Mouse (Mus musculus): ENCODE measurements at regions not wholly inside any gene's neighbourhood (a gene's known extent, or its start where the extent isn't known, plus 50 kb on each side); places are given as distances from the start of the nearest gene placed in this dataset.

DNA sequence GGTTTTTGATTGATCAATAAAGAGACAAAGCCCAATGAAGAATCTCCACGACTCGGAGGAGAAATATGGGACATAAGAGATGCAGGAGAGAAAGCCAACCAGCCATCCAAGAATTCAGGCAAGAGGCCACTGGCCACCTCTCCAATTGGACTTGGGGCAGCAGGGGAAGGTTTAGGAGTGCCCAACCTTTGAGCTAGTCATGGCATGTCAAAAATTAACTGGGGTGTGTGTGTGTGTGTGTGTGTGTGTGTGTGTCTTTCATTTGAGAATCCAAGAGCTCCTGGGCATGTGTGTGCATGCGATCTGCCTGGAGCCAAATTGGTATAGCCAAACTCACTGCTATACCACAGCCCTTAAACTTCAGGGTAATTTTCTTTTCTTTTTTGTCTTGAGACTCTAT lies 51.6 kb upstream of the Cecr2 start:
- WGBS = 79% methylated on average over 3 of the region's 3 CpGs
- Histone ChIP-seq H3K4me3 (ENCODE audit: control insufficient read depth in 1 of 2, insufficient read depth in 1 of 2, low read depth in 1 of 2, low read length in 2 of 2) (no peak overlapping the region), H3K9ac (ENCODE audit: low read length) (no peak overlapping the region), H3K27me3 (ENCODE audit: control insufficient read depth, insufficient read depth, low read length) (no peaks in the 10 kb centered on the region), H3K36me3 (ENCODE audit: control insufficient read depth, insufficient read depth, low read length) (no peaks in the 10 kb centered on the region), H3K27ac (replicated peaks in 1 of 2; ENCODE audit: control insufficient read depth in 1 of 2, insufficient read depth in 1 of 2, low read depth in 2 of 2, low read length in 2 of 2) (no peak overlapping the region), H3K4me2 (ENCODE audit: low read length) (no peak overlapping the region), H3K4me1 (ENCODE audit: control insufficient read depth in 2 of 2, insufficient read depth in 2 of 2, low read length in 2 of 2) (peaks cover 0 to 2% of the 10 kb centered on the region in 2 experiments; a peak in 1 of 4 replicates), H3K9me3 (ENCODE audit: control insufficient read depth, low read length) (no peaks in the 10 kb centered on the region)
- no peak for ATAC-seq (ENCODE audit: insufficient number of reproducible peaks, insufficient read depth, low FRiP score, low read depth)

DNA sequence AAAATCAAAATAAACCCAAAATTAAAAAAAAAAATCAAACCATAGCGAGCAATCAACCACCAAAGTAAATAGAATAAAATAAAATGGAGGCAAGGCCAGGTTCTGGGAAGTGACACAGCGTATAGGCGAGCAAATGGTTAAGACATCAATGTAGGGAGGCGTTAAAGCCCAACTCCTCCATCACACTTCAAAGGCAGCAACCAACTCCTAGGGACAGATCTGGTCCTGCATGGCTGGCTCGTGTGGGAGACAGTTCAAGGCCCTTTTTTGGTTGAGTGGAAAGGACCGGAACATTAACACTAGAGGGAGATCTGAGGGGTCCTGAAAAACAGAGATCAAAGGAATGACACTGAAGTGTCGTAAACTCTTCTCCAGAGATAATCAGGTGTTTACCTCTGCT lies 53.8 kb upstream of the Cecr2 start:
- Histone ChIP-seq H3K9ac (ENCODE audit: low read length) (no peak overlapping the region), H3K36me3 (ENCODE audit: control insufficient read depth, insufficient read depth, low read length) (no peaks in the 10 kb centered on the region), H3K4me2 (ENCODE audit: low read length) (no peak overlapping the region), H3K9me3 (ENCODE audit: control insufficient read depth, low read length) (no peaks in the 10 kb centered on the region), H3K4me3 (ENCODE audit: control insufficient read depth in 1 of 2, insufficient read depth in 1 of 2, low read depth in 1 of 2, low read length in 2 of 2) (no peak overlapping the region), H3K4me1 (ENCODE audit: control insufficient read depth in 2 of 2, insufficient read depth in 2 of 2, low read length in 2 of 2) (peaks cover 0 to 2% of the 10 kb centered on the region in 2 experiments; a peak in 1 of 4 replicates), H3K27ac (replicated peaks in 1 of 2; ENCODE audit: control insufficient read depth in 1 of 2, insufficient read depth in 1 of 2, low read depth in 2 of 2, low read length in 2 of 2) (no peak overlapping the region), H3K27me3 (ENCODE audit: control insufficient read depth, insufficient read depth, low read length) (no peaks in the 10 kb centered on the region)
- no peak for ATAC-seq (ENCODE audit: insufficient number of reproducible peaks, insufficient read depth, low FRiP score, low read depth)
- 68% methylated on average over 7 of the region's 7 CpGs for WGBS

GRCm38 (mm10) chr6:120609858-120610257 lies 56.3 kb upstream of the Cecr2 start:
- Histone ChIP-seq H3K9me3 (ENCODE audit: control insufficient read depth, low read length) (no peaks in the 10 kb centered on the region), H3K36me3 (ENCODE audit: control insufficient read depth, insufficient read depth, low read length) (no peaks in the 10 kb centered on the region), H3K27me3 (ENCODE audit: control insufficient read depth, insufficient read depth, low read length) (no peaks in the 10 kb centered on the region), H3K4me1 (ENCODE audit: control insufficient read depth in 2 of 2, insufficient read depth in 2 of 2, low read length in 2 of 2) (no peaks in the 10 kb centered on the region), H3K4me2 (ENCODE audit: low read length) (no peak overlapping the region), H3K27ac (replicated peaks in 1 of 2; ENCODE audit: control insufficient read depth in 1 of 2, insufficient read depth in 1 of 2, low read depth in 2 of 2, low read length in 2 of 2) (no peak overlapping the region), H3K9ac (ENCODE audit: low read length) (no peak overlapping the region), H3K4me3 (ENCODE audit: control insufficient read depth in 1 of 2, insufficient read depth in 1 of 2, low read depth in 1 of 2, low read length in 2 of 2) (no peak overlapping the region)
- no peak for ATAC-seq (ENCODE audit: insufficient number of reproducible peaks, insufficient read depth, low FRiP score, low read depth)
- 78% methylated on average over 4 of the region's 4 CpGs for WGBS

- Histone ChIP-seq H3K27ac (replicated peaks in 1 of 2; ENCODE audit: control insufficient read depth in 1 of 2, insufficient read depth in 1 of 2, low read depth in 2 of 2, low read length in 2 of 2) (no peak overlapping the region), H3K4me1 (ENCODE audit: control insufficient read depth in 2 of 2, insufficient read depth in 2 of 2, low read length in 2 of 2) (peaks cover 2 to 3% of the 10 kb centered on the region in 2 experiments; a peak in 2 of 4 replicates), H3K9me3 (ENCODE audit: control insufficient read depth, low read length) (no peaks in the 10 kb centered on the region), H3K36me3 (ENCODE audit: control insufficient read depth, insufficient read depth, low read length) (no peaks in the 10 kb centered on the region), H3K27me3 (ENCODE audit: control insufficient read depth, insufficient read depth, low read length) (no peaks in the 10 kb centered on the region), H3K9ac (ENCODE audit: low read length) (no peak overlapping the region), H3K4me2 (ENCODE audit: low read length) (no peak overlapping the region), H3K4me3 (ENCODE audit: control insufficient read depth in 1 of 2, insufficient read depth in 1 of 2, low read depth in 1 of 2, low read length in 2 of 2) (no peak overlapping the region)
- 87% methylated on average over 2 of the region's 2 CpGs for WGBS
- no peak for ATAC-seq (ENCODE audit: insufficient number of reproducible peaks, insufficient read depth, low FRiP score, low read depth)
Measured at GRCm38 (mm10) chr6:120605471-120605870, 60.7 kb upstream of the Cecr2 start.

DNA sequence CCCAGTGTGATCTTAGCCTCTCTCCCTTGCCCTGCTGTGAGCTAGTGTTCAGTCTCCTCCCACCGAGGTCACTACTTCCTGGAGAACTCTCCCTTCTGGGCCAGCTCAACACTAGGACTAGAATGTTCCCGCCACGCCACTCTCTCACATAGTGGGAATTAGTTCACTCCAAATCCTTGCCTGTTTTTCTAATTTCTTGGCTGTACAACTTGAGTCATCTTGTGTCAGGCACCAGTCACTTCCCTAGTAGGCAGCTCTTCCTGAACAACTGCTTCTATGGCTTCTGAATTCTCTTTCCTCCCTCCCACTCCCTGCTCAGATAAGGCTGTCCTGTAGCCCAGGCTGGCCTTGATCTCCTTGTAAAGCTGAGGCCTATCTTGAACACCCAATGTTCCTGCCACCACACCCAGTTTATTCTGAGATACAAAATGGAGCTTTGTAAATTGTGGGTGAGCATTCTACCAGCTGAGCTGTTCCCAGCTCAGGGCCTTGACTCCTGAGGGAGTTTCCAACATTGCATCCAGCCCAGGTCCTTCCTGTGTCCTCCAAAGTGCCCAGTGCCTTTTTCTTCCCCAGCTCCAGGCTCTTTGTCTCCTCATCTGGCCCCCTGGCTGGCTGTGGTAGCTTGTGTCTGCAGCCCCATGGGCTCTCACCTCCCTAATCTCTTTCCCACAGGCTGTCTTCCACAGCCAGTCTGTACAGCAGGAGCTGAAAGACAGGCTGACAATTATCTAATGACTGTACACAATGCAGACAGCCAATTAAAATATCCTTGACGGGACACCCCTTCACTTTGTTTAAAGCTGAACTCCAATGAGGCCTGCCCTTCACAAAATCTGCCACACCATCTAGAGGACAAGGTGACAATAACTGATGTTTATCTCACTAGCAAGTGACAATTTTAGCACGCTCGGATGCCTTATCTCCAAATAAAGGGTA lies 61.9 kb upstream of the Cecr2 start:
- Histone ChIP-seq H3K9me3 (ENCODE audit: control insufficient read depth, low read length) (no peaks in the 10 kb centered on the region), H3K36me3 (ENCODE audit: control insufficient read depth, insufficient read depth, low read length) (no peaks in the 10 kb centered on the region), H3K4me1 (ENCODE audit: control insufficient read depth in 2 of 2, insufficient read depth in 2 of 2, low read length in 2 of 2) (peaks cover 2 to 3% of the 10 kb centered on the region in 2 experiments; a peak in 2 of 4 replicates), H3K4me2 (ENCODE audit: low read length) (no peak overlapping the region), H3K4me3 (ENCODE audit: control insufficient read depth in 1 of 2, insufficient read depth in 1 of 2, low read depth in 1 of 2, low read length in 2 of 2) (no peak overlapping the region), H3K27me3 (ENCODE audit: control insufficient read depth, insufficient read depth, low read length) (no peaks in the 10 kb centered on the region), H3K9ac (ENCODE audit: low read length) (no peak overlapping the region), H3K27ac (replicated peaks in 1 of 2; ENCODE audit: control insufficient read depth in 1 of 2, insufficient read depth in 1 of 2, low read depth in 2 of 2, low read length in 2 of 2) (peak overlapping the region in 1 of 2 experiments; percentile 14; a peak in 2 of 4 replicates)
- no peak for ATAC-seq (ENCODE audit: insufficient number of reproducible peaks, insufficient read depth, low FRiP score, low read depth)
- WGBS = 42% methylated on average over 6 of the region's 6 CpGs

- Histone ChIP-seq H3K27me3 (ENCODE audit: control insufficient read depth, insufficient read depth, low read length) (no peaks in the 10 kb centered on the region), H3K4me3 (ENCODE audit: control insufficient read depth in 1 of 2, insufficient read depth in 1 of 2, low read depth in 1 of 2, low read length in 2 of 2) (no peak overlapping the region), H3K9ac (ENCODE audit: low read length) (no peak overlapping the region), H3K36me3 (ENCODE audit: control insufficient read depth, insufficient read depth, low read length) (no peaks in the 10 kb centered on the region), H3K4me2 (ENCODE audit: low read length) (no peak overlapping the region), H3K27ac (replicated peaks in 1 of 2; ENCODE audit: control insufficient read depth in 1 of 2, insufficient read depth in 1 of 2, low read depth in 2 of 2, low read length in 2 of 2) (no peak overlapping the region), H3K4me1 (ENCODE audit: control insufficient read depth in 2 of 2, insufficient read depth in 2 of 2, low read length in 2 of 2) (peaks cover 2 to 3% of the 10 kb centered on the region in 2 experiments; a peak in 2 of 4 replicates), H3K9me3 (ENCODE audit: control insufficient read depth, low read length) (no peaks in the 10 kb centered on the region)
- no peak for ATAC-seq (ENCODE audit: insufficient number of reproducible peaks, insufficient read depth, low FRiP score, low read depth)
- 51% methylated on average over 2 of the region's 2 CpGs for WGBS
Measured at GRCm38 (mm10) chr6:120603454-120603853, 62.7 kb upstream of the Cecr2 start.

GRCm38 (mm10) chr6:120600376-120600775 lies 65.8 kb upstream of the Cecr2 start:
- ATAC-seq (ENCODE audit: insufficient number of reproducible peaks, insufficient read depth, low FRiP score, low read depth) = no peak
- Histone ChIP-seq H3K9ac (ENCODE audit: low read length) (no peak overlapping the region), H3K27me3 (ENCODE audit: control insufficient read depth, insufficient read depth, low read length) (no peaks in the 10 kb centered on the region; the same call in 1 of the 2 replicates), H3K9me3 (ENCODE audit: control insufficient read depth, low read length) (no peaks in the 10 kb centered on the region), H3K4me1 (ENCODE audit: control insufficient read depth in 2 of 2, insufficient read depth in 2 of 2, low read length in 2 of 2) (peaks cover 2 to 3% of the 10 kb centered on the region in 2 experiments; a peak in 2 of 4 replicates), H3K36me3 (ENCODE audit: control insufficient read depth, insufficient read depth, low read length) (no peaks in the 10 kb centered on the region), H3K27ac (replicated peaks in 1 of 2; ENCODE audit: control insufficient read depth in 1 of 2, insufficient read depth in 1 of 2, low read depth in 2 of 2, low read length in 2 of 2) (no peak overlapping the region), H3K4me2 (ENCODE audit: low read length) (no peak overlapping the region), H3K4me3 (ENCODE audit: control insufficient read depth in 1 of 2, insufficient read depth in 1 of 2, low read depth in 1 of 2, low read length in 2 of 2) (no peak overlapping the region)
- WGBS = 77% methylated on average over 2 of the region's 2 CpGs
